Mouse (Mus musculus): ENCODE measurements around the gene Dgkq.
A peak's percentile ranks its signal among the peaks of the same experiment; 100 is the strongest.

Dgkq gene

GRCm38 (mm10) chr5:108668977-108669936 is at the start of gene Dgkq:
Gene Dgkq (minus strand): TSS chr5:108669672.
- DNase-seq (ENCODE audit: low spot score): peak; percentile 43

GRCm38 (mm10) chr5:108718051-108718450 is 48.6 kb upstream of the Dgkq start:
- no peak for DNase-seq (ENCODE audit: low spot score)

- DNase-seq (ENCODE audit: low spot score): no peak
These were observed 46.5 kb upstream of the Dgkq start for GRCm38 (mm10) chr5:108715974-108716373.

- DNase-seq (ENCODE audit: low spot score): no peak
These were observed 44.7 kb upstream of the Dgkq start for GRCm38 (mm10) chr5:108714149-108714548.

GRCm38 (mm10) chr5:108713691-108714090 is 44.2 kb upstream of the Dgkq start:
- DNase-seq (ENCODE audit: low spot score): no peak

- no peak for DNase-seq (ENCODE audit: low spot score)
These were observed 43.6 kb upstream of the Dgkq start for GRCm38 (mm10) chr5:108713096-108713495.

- no peak for DNase-seq (ENCODE audit: low spot score)
These were observed 42.5 kb upstream of the Dgkq start for GRCm38 (mm10) chr5:108711968-108712367.

- DNase-seq (ENCODE audit: low spot score): no peak
These were observed 39.7 kb upstream of the Dgkq start for GRCm38 (mm10) chr5:108708981-108709731.

GRCm38 (mm10) chr5:108708419-108708818 is 38.9 kb upstream of the Dgkq start:
- no peak for DNase-seq (ENCODE audit: low spot score)

GRCm38 (mm10) chr5:108707758-108708157 is 38.3 kb upstream of the Dgkq start:
- DNase-seq (ENCODE audit: low spot score): no peak

GRCm38 (mm10) chr5:108703754-108704626 is 34.5 kb upstream of the Dgkq start:
- DNase-seq (ENCODE audit: low spot score): no peak

- no peak for DNase-seq (ENCODE audit: low spot score)
These were observed 32.0 kb upstream of the Dgkq start for GRCm38 (mm10) chr5:108701341-108702021.

GRCm38 (mm10) chr5:108700346-108700745 is 30.9 kb upstream of the Dgkq start:
- DNase-seq (ENCODE audit: low spot score): no peak

- no peak for DNase-seq (ENCODE audit: low spot score)
These were observed 27.9 kb upstream of the Dgkq start for GRCm38 (mm10) chr5:108697341-108697753.

GRCm38 (mm10) chr5:108696542-108696941 is 27.1 kb upstream of the Dgkq start:
- no peak for DNase-seq (ENCODE audit: low spot score)

- no peak for DNase-seq (ENCODE audit: low spot score)
These were observed 26.4 kb upstream of the Dgkq start for GRCm38 (mm10) chr5:108695861-108696260.

- DNase-seq (ENCODE audit: low spot score): no peak
These were observed 25.1 kb upstream of the Dgkq start for GRCm38 (mm10) chr5:108694352-108695261.

GRCm38 (mm10) chr5:108693872-108694288 is 24.4 kb upstream of the Dgkq start:
- DNase-seq (ENCODE audit: low spot score): peak; percentile 52

- no peak for DNase-seq (ENCODE audit: low spot score)
These were observed 22.8 kb upstream of the Dgkq start, which contains the start of gene Fgfrl1 for GRCm38 (mm10) chr5:108692271-108692670. Gene Fgfrl1 (plus strand): TSS chr5:108692382.

- DNase-seq (ENCODE audit: low spot score): no peak
These were observed 21.7 kb upstream of the Dgkq start for GRCm38 (mm10) chr5:108691152-108691551.

Data from urinary bladder, postnatal 10 days (tissue).